ENCODE assay signal across 9 mouse cellular contexts in the genomic region with DNA sequence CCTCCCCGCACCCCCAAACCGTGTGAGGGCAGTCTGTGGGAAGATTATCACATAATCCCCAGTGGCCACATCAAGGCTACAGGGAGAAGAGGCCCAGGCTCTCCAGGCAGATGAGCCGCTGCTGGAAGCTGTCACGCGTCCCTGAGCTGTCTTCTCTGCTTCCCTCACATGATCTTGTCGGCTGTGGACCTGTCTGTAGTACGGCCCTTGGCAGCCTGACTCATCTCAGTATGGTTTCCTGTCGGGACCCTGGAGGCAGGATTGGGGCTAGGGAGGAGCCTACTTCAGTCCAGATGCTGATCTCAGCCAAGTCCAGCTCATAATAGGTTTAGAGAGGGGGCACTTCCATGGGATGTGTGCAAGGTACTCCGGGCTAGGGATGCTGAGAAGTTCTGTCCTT. TPM values are rescaled to one million over a fixed set of nuclear protein-coding genes. Genes with fewer than 3 reads are reported as not detected.
DNase-seq lines count a peak whose midpoint lies in the region; ATAC-seq and TF ChIP-seq lines count a peak whose summit lies in the region.
"Had no signal": no experiment of that assay in that cellular context is flagged by ENCODE, and none has a peak within 500 bp of the region (broad histone marks: within the 10 kb centered on the region; RNA-seq: fewer than 3 reads in every experiment).

No protein-coding gene starts in this region.

- no peak for TF ChIP-seq CTCF in G1E (IDR thresholded peaks at IDR 0.05; ENCODE audit: low read depth, low read length)

- no peak overlapping the region for H3K4me2 ChIP-seq in heart, embryonic 15.5 days

- 0 out of 2 replicates have a peak, but pooled peaks cover 8% of the 10 kb centered on the region for H3K27me3 ChIP-seq in heart, embryonic 15.5 days
- no peaks in the 10 kb centered on the region for H3K27me3 ChIP-seq in G1E (ENCODE audit: insufficient read depth, low read length)

- intact Hi-C loops in heart, postnatal 25 days (cut with DNase I) = no loop called here

- H3K9me3 ChIP-seq in heart, embryonic 15.5 days (replicated peaks) = no peaks in the 10 kb centered on the region
- no peaks in the 10 kb centered on the region for H3K9me3 ChIP-seq in G1E (replicated peaks)

- no peaks in the 10 kb centered on the region for H3K36me3 ChIP-seq in heart, embryonic 15.5 days
- H3K36me3 ChIP-seq in G1E (replicated peaks) = peaks cover 92% of the 10 kb centered on the region

- no peak overlapping the region for H3K9ac ChIP-seq in heart, embryonic 15.5 days

- H3K4me3 ChIP-seq in heart, embryonic 15.5 days = no peak overlapping the region
- 0 out of 2 replicates have a peak overlapping the region, but pooled peaks have one; percentile 7 for H3K4me3 ChIP-seq in G1E (ENCODE audit: low read depth, low read length)

- H3K27ac ChIP-seq in heart, embryonic 15.5 days = peak overlapping the region; percentile 38; the same call in 1 of the 2 replicates

- peaks cover 33% of the 10 kb centered on the region for H3K4me1 ChIP-seq in heart, embryonic 15.5 days (replicated peaks)
- peaks cover 82% of the 10 kb centered on the region for H3K4me1 ChIP-seq in G1E (ENCODE audit: insufficient read depth, low read depth, low read length)

- DNase-seq in heart, postnatal 25 days (ENCODE audit: low spot score) = no peak
- DNase-seq in 3T3-L1 (ENCODE audit: low read depth, low spot score) (peak; percentile 92), G1E (ENCODE audit: low spot score) (no peak), adipocyte (ENCODE audit: low spot score) (no peak)
- peak; percentile 40 for DNase-seq in fibroblast of lung, adult 2 months (ENCODE audit: low read depth)
- DNase-seq in ovary, adult 18-20 months (ENCODE audit: low spot score) = no peak
- DNase-seq: left cerebral cortex, postnatal 4 days had no signal

- 0 out of 2 replicates have a peak, but pooled peaks have one; percentile 20 for ATAC-seq in heart, embryonic 15.5 days (replicated peaks; ENCODE audit: insufficient number of reproducible peaks, insufficient read depth, low FRiP score, low read depth)
- peak; percentile 52 for ATAC-seq in G1E (ENCODE audit: extremely low read depth, insufficient number of reproducible peaks, low FRiP score, poor library complexity, severe bottlenecking)
- ATAC-seq in inflammation-experienced regulatory T-cells, adult 6 months = no peak

- 29% methylated on average over 9 of the region's 9 CpGs for WGBS in heart, embryonic 15.5 days

RNA-seq across cellular contexts. Expression of a gene that starts 7.1 kb away (rescaled TPM):
- polyA plus RNA-seq in heart, embryonic 15.5 days (2015; fragmentation: Nextera tagmentation; extraction: Ambion mirVana) = 565 and 609 TPM in 2 replicates
- 100 to 1,000 TPM; 154 to 183 TPM for total RNA-seq in heart, postnatal 25 days (2021)
- total RNA-seq in G1E (2014; fragmentation: Nextera tagmentation) = 1,019 and 1,021 TPM in 2 replicates
- 1,569 and 1,698 TPM in 2 replicates for total RNA-seq in G1E (2017)
- 114 and 176 TPM in 2 replicates for polyA plus RNA-seq in G1E (2012)
- 1,000 to 10,000 TPM; 2,844 to 4,969 (median 3,861) TPM for polyA plus RNA-seq in inflammation-experienced regulatory T-cells, adult 6 months (2017; shearing (Covaris generic))

RNA-seq across cellular contexts. Expression of a gene that starts 7.7 kb away (rescaled TPM):
- polyA plus RNA-seq in heart, embryonic 15.5 days (2015; fragmentation: Nextera tagmentation; extraction: Ambion mirVana) = 38.0 and 42.9 TPM in 2 replicates
- 10 to 100 TPM; 77.5 to 92.2 TPM for total RNA-seq in heart, postnatal 25 days (2021)
- 41.4 and 44.2 TPM in 2 replicates for total RNA-seq in G1E (2014; fragmentation: Nextera tagmentation)
- total RNA-seq in G1E (2017) = 74.6 and 96.9 TPM in 2 replicates
- polyA plus RNA-seq in G1E (2012) = 86.9 and 89.8 TPM in 2 replicates
- 1 to 10 TPM in 1 of 3 experiments, under 1 TPM in 1, not detected in 1; 0.77 to 1.7 TPM for polyA plus RNA-seq in inflammation-experienced regulatory T-cells, adult 6 months (2017; shearing (Covaris generic))

RNA-seq across cellular contexts. Expression of a gene that starts 34.1 kb away (rescaled TPM):
- 25.0 and 33.6 TPM in 2 replicates for polyA plus RNA-seq in heart, embryonic 15.5 days (2015; fragmentation: Nextera tagmentation; extraction: Ambion mirVana)
- total RNA-seq in heart, postnatal 25 days (2021) = 10 to 100 TPM; 23.7 to 26.5 TPM
- 19.0 and 27.2 TPM in 2 replicates for total RNA-seq in G1E (2014; fragmentation: Nextera tagmentation)
- total RNA-seq in G1E (2017) = 22.3 and 25.0 TPM in 2 replicates
- 23.6 and 29.1 TPM in 2 replicates for polyA plus RNA-seq in G1E (2012)
- 10 to 100 TPM; 12.2 to 15.9 (median 12.3) TPM for polyA plus RNA-seq in inflammation-experienced regulatory T-cells, adult 6 months (2017; shearing (Covaris generic))

Comparison
In these comparisons a context has a peak if more than half of its experiments do, and no peak if none do; other contexts are left out.
1. DNase-seq: peak in 3T3-L1 (single experiment) and fibroblast of lung, adult 2 months (single experiment); none in heart, postnatal 25 days (single experiment), G1E (single experiment), adipocyte (single experiment) and ovary, adult 18-20 months (single experiment).
2. RNA of a gene that starts 7.7 kb away (polyA plus RNA-seq): 86.9 to 89.8 TPM in G1E and 38.0 to 42.9 TPM in heart, embryonic 15.5 days; 0.77 to 1.7 TPM in inflammation-experienced regulatory T-cells, adult 6 months; every median in the first group is over 10 times any median in the second.